Mouse (Mus musculus) lung, embryonic 16.5 days (tissue): Measurements from ENCODE around the gene Nphs1. TPM values are rescaled to one million over a fixed set of nuclear protein-coding genes. Genes with fewer than 3 reads are reported as not detected.
A peak's percentile ranks its signal among the peaks of the same experiment; 100 is the strongest.

Experiments used
- ATAC-seq: fragments of 200-750 bp; cut with Nextera tagmentation; 2 replicates; pipeline ENCODE4 v1.8.0; 2017; ENCODE audit warnings: low read depth, mild to moderate bottlenecking, moderate library complexity
- H3K27ac ChIP-seq: fragments of 300-500 bp; sonication (generic); 2 replicates; pipeline ENCODE4 v1.5.1; 2014; ENCODE audit warnings: mild to moderate bottlenecking, control low read depth, low read length
- H3K27me3 ChIP-seq: fragments of 300-500 bp; sonication (generic); 2 replicates; pipeline ENCODE4 v1.6.1; 2014; ENCODE audit warnings: low read depth, low read length, mixed read lengths; ENCODE audit not compliant: control insufficient read depth, insufficient read depth
- H3K36me3 ChIP-seq: fragments of 300-500 bp; sonication (generic); 2 replicates; pipeline ENCODE4 v1.6.1; 2014; ENCODE audit warnings: low read length; ENCODE audit not compliant: control insufficient read depth, insufficient read depth
- H3K4me1 ChIP-seq: fragments of 300-500 bp; sonication (generic); replicated peaks from 2 replicates; pipeline ENCODE4 v1.6.1; 2014; ENCODE audit warnings: low read length, mixed read lengths; ENCODE audit not compliant: control insufficient read depth, insufficient read depth
- H3K4me2 ChIP-seq: fragments of 300-500 bp; sonication (generic); 2 replicates; pipeline ENCODE4 v1.6.1; 2014; ENCODE audit warnings: low read depth, low read length, control low read depth
- H3K4me3 ChIP-seq: fragments of 300-500 bp; sonication (generic); 2 replicates; pipeline ENCODE4 v1.5.1; 2014; ENCODE audit warnings: mild to moderate bottlenecking, low read length, control low read depth
- H3K9ac ChIP-seq: fragments of 300-500 bp; sonication (generic); 2 replicates; pipeline ENCODE4 v1.6.1; 2014; ENCODE audit warnings: low read length, control low read depth
- H3K9me3 ChIP-seq: fragments of 300-500 bp; sonication (generic); 2 replicates; pipeline ENCODE4 v1.6.1; 2016; ENCODE audit warnings: low read length; ENCODE audit not compliant: control insufficient read depth
- WGBS: fragments of 180-500 bp; shearing (Covaris S2); extraction: QIAGEN DNeasy Blood & Tissue Kit; methylation state at CpG from one replicate; pipeline ENCODE4 v1.1.7; 2014; 5-methylcytosine and 5-hydroxymethylcytosine counted together
- polyA plus RNA-seq: library from polyadenylated mRNA; unstranded; fragments of >200 nt; fragmentation: Nextera tagmentation; extraction: Ambion mirVana; gene quantifications from 2 replicates; pipeline ENCODE4 v1.2.1, GENCODE M21; 2015

The Nphs1 gene
- polyA plus RNA-seq, 1 experiment from 2014 or later = not detected

DNA sequence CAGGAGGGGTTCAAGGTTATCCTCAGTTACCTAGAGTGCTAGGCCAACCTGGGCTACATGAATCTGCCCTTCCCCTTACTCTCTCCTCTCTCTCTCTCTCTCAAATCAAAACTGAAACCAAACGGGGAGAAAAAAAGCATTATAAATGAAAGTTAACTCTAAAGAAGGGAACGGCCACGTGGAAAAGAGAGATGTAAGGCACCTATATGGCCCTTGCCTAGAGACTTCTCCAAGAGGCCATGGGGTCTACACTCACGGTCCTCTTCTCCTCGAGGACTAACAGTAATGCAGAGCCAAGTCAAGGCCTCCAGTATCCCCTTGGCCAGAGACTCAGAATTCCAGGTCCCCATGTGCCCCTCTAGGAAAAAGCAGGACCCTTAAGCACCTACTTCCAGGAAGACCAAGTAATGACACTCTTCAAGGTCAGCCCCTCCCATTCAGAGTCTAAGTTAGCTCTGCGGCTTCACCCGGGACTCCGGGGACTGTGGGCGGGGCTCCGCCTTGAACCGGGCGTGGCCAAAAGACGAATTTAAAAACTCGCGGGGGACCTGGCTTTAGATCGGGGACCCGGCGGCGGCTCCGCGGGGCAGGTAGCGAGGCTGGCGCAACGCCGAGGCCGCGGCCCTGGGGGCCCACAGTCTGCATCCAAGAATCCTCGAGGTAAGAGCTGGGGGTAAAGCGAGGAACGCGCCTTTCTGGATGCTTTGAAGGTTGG is 36.8 kb upstream of the Nphs1 start, which contains the start of gene Nfkbid:
TSS of gene Nfkbid (plus strand) at position 558 of the 715 bp plus-strand sequence.
- WGBS = 7% methylated on average over 31 of the region's 31 CpGs
- peak within 1 kb of the TSS; percentile 64 for H3K4me3 ChIP-seq
- no peaks in the 10 kb centered on the region for H3K27me3 ChIP-seq
- peak within 1 kb of the TSS; percentile 58 for H3K9ac ChIP-seq
- peak within 1 kb of the TSS; percentile 83 for H3K4me2 ChIP-seq
- H3K4me1 ChIP-seq = peaks cover 5% of the 10 kb centered on the region; the same call in 1 of the 2 replicates
- ATAC-seq = peak; percentile 53
- H3K36me3 ChIP-seq = no peaks in the 10 kb centered on the region
- H3K27ac ChIP-seq = peak within 1 kb of the TSS; percentile 24
- H3K9me3 ChIP-seq = peaks cover 4% of the 10 kb centered on the region; the same call in 1 of the 2 replicates

DNA sequence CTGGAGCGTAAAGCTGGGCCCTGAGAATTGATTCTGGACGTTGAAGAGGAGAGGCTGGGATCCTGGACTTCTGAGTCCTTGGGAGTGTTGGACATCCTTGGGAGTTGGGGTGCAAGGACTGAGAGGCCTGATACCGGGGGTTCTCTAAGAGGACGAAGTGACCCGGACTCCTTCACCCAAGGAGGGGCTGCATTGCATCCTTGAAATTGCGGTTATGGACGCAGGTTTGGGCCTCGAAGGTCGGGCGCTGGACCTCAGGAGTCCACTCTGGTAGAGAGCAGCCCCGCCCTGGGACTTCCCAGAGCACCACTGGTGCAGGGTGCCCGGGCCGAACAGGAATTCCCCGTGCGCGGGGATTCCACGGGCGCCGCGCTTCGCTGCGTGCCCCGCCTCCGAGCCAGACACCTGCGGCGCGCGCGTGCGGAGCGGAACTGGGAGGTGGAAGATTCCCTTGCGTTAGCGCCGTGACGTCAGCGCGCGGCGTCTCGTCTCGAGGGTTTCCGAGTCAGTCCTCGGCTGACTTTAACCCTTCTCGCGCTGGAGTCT is 36.2 kb upstream of the Nphs1 start:
- H3K27me3 ChIP-seq = no peaks in the 10 kb centered on the region
- peak overlapping the region; percentile 58 for H3K9ac ChIP-seq
- H3K4me2 ChIP-seq = peak overlapping the region; percentile 83
- WGBS = 0% methylated on average over 44 of the region's 45 CpGs
- H3K36me3 ChIP-seq = no peaks in the 10 kb centered on the region
- peak overlapping the region; percentile 24 for H3K27ac ChIP-seq
- peak overlapping the region; percentile 64 for H3K4me3 ChIP-seq
- H3K9me3 ChIP-seq = peaks cover 4% of the 10 kb centered on the region; the same call in 1 of the 2 replicates
- H3K4me1 ChIP-seq = peaks cover 5% of the 10 kb centered on the region; the same call in 1 of the 2 replicates
- peak; percentile 81 for ATAC-seq

DNA sequence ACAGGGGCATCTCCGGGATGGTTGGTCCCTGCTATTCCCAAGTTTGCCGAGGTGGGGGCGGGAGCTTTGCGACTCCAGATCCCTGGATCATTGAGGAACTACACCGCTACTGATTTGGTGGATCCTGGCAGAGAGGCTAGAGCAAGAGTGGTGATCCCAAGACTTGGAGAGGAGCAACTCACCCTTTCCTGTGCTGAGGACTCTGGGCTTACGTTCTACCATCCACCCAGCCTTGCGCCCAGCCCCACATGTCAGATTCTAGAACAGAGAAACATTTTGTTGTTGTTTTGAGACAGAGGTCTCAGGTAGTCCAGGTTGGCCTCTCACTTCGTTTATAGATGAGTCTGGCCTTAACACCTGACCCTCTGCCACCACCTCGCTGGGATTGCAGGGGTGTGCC is 35.6 kb upstream of the Nphs1 start:
- Histone ChIP-seq H3K4me3 (peak overlapping the region; percentile 64), H3K4me1 (peaks cover 5% of the 10 kb centered on the region; the same call in 1 of the 2 replicates), H3K9me3 (peaks cover 4% of the 10 kb centered on the region; the same call in 1 of the 2 replicates), H3K27me3 (no peaks in the 10 kb centered on the region), H3K9ac (peak overlapping the region; percentile 58), H3K4me2 (peak overlapping the region; percentile 83), H3K36me3 (no peaks in the 10 kb centered on the region), H3K27ac (peak overlapping the region; percentile 59)
- WGBS = 5% methylated on average over 9 of the region's 9 CpGs
- ATAC-seq = 0 out of 2 replicates have a peak, but pooled peaks have one; percentile 6

DNA sequence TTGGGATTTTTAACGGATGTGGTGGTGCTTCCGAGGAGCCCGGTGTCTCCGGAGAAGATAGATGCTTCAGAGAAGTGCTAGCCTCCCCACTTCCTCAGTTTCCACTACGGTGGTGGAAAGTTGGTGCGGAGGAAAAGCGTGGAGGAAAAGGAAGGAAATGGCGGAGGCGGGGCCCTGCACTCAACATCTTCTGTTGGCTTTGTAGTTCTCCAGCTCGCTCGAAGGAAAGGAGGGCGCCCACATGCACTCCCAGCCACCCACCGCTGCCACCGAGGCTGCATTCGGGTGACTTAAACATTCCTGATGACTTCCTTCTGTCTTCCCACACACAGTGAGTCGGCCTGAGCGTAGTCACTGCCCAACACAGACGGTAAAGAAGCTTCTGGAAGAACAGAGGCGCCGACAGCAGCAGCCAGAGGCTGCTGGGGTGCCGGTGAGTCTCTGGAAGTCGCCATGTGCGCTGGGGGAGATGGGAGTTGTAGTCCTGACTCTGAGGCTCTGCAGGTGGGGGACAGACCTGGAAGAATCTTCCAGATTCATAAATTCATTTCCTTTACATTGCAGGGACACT is 35.0 kb upstream of the Nphs1 start:
- peaks cover 4% of the 10 kb centered on the region; the same call in 1 of the 2 replicates for H3K9me3 ChIP-seq
- WGBS = 26% methylated on average over 23 of the region's 23 CpGs
- H3K36me3 ChIP-seq = no peaks in the 10 kb centered on the region
- H3K27me3 ChIP-seq = no peaks in the 10 kb centered on the region
- no peak for ATAC-seq
- peak overlapping the region; percentile 59; the same call in 1 of the 2 replicates for H3K27ac ChIP-seq
- peak overlapping the region; percentile 83 for H3K4me2 ChIP-seq
- peak overlapping the region; percentile 64 for H3K4me3 ChIP-seq
- peak overlapping the region; percentile 58 for H3K9ac ChIP-seq
- H3K4me1 ChIP-seq = peaks cover 5% of the 10 kb centered on the region; the same call in 1 of the 2 replicates

DNA sequence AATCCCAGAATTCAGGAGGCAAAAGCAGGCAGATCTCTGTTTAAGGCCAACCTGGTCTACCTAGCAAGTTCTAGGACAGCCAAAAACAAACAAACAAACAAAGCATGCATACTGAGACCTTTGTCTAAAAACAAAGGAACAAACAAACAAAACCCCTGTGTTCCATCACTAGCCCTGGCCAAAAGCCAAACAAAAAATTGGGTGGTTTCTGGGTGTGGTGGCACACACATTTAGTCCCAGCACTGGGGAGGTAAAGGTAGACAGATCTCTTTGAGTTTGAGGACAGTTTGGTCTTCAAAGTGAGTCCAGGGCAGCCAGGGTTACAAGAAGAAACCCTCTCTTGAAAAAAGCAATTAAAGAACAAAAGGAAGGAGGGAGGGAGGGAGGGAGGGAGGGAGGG is 28.8 kb upstream of the Nphs1 start:
- no peak for ATAC-seq
- Histone ChIP-seq H3K9me3 (no peaks in the 10 kb centered on the region), H3K4me3 (no peak overlapping the region), H3K27me3 (no peaks in the 10 kb centered on the region), H3K9ac (no peak overlapping the region), H3K4me2 (no peak overlapping the region), H3K27ac (no peak overlapping the region), H3K4me1 (no peaks in the 10 kb centered on the region), H3K36me3 (no peaks in the 10 kb centered on the region)

DNA sequence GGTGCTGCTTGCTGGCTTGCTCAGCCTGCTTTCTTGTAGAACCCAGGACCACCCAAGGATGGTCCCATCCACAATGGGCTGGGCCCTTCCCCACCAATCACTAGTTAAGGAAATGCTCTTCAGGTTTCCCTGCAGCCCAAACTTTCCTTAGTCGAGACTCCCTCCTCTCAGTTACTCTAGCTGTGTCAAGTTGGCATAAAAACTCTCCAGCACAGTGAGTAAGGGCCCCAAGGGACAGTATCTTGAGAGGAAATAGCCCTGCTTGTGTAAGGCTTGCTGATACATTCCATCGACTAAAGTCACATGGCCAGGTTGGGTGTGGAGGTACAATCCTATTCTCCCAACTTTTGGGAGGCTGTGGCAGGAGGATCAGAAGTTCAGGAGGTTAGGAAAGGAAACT is 27.9 kb upstream of the Nphs1 start:
- Histone ChIP-seq H3K4me3 (no peak overlapping the region), H3K27me3 (no peaks in the 10 kb centered on the region), H3K4me2 (no peak overlapping the region), H3K27ac (no peak overlapping the region), H3K9me3 (no peaks in the 10 kb centered on the region), H3K4me1 (no peaks in the 10 kb centered on the region), H3K36me3 (no peaks in the 10 kb centered on the region), H3K9ac (no peak overlapping the region)
- ATAC-seq = no peak
- 42% methylated on average over 2 of the region's 2 CpGs for WGBS

DNA sequence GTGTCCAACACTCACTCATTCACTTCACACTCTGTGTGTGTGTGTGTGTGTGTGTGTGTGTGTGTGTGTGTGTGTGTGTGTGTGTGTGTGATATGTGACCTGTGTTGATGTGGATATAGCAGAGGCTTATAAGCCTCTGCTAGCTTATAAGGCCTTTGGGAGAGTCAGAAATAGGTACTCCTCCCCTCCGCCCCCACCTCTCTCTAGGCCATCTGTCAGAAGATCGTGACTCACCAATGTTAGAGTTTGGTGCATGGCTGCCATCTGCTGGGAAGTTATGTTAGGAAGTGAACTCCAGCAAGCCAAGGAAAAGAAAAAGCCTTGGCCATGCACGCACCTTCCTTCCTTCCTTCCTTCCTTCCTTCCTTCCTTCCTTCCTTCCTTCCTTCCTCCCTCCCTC is 26.3 kb upstream of the Nphs1 start:
- WGBS = 7% methylated on average over 3 of the region's 3 CpGs
- Histone ChIP-seq H3K9me3 (no peaks in the 10 kb centered on the region), H3K4me3 (no peak overlapping the region), H3K27me3 (no peaks in the 10 kb centered on the region), H3K9ac (no peak overlapping the region), H3K4me1 (no peaks in the 10 kb centered on the region), H3K36me3 (no peaks in the 10 kb centered on the region), H3K4me2 (no peak overlapping the region), H3K27ac (no peak overlapping the region)
- ATAC-seq = no peak

DNA sequence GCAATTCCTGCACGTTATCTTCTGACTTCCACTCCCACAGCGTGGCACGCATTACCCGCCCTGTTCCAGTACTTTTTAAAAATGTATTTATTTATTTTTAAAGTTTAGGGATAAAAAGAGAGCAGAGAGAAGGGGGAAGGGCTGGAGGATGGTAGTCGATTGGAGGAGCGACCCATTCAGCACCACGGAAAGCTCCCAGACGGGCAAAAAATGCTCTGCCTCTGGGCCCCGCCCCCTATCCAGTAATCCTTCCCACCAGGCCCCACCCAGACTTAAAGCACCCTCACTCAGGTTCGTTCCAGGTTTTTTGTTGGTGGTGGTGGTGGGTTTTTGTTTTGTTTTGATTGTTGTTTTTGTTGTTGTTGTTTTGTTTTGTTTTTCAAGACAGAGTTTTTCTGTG is 23.9 kb upstream of the Nphs1 start:
- no peak overlapping the region for H3K27ac ChIP-seq

DNA sequence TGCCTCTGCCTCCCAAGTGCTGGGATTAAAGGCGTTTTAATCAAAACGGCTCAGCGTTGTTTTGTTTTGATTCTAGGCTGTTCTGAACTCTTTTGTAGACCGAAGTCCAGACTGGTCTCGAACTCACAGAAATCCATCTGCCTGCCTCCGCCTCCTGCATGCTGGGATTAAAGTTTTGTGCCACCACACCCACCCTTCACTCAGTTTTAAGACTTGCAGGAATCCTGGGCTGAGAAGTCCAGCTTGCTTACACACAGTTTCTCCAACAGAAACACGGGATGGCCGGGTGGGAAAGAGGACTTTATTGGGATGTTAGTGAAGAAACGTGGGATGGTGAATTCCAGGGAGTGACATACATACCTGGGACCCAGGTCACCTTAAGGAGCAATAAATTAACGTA is 23.4 kb upstream of the Nphs1 start:
- Histone ChIP-seq H3K4me1 (no peaks in the 10 kb centered on the region), H3K27me3 (no peaks in the 10 kb centered on the region), H3K36me3 (no peaks in the 10 kb centered on the region), H3K27ac (no peak overlapping the region), H3K4me2 (no peak overlapping the region), H3K4me3 (no peak overlapping the region), H3K9ac (no peak overlapping the region), H3K9me3 (no peaks in the 10 kb centered on the region)
- 65% methylated on average over 10 of the region's 10 CpGs for WGBS
- ATAC-seq = no peak

More for the DNA sequence above, 23.9 kb upstream of the Nphs1 start:
- Histone ChIP-seq H3K4me1 (no peaks in the 10 kb centered on the region), H3K4me2 (no peak overlapping the region), H3K9ac (no peak overlapping the region), H3K27me3 (no peaks in the 10 kb centered on the region), H3K9me3 (no peaks in the 10 kb centered on the region), H3K36me3 (no peaks in the 10 kb centered on the region), H3K4me3 (no peak overlapping the region)
- ATAC-seq = peak; percentile 57; the same call in 1 of the 2 replicates
- 2% methylated on average over 10 of the region's 10 CpGs for WGBS
